In the genomic region with DNA sequence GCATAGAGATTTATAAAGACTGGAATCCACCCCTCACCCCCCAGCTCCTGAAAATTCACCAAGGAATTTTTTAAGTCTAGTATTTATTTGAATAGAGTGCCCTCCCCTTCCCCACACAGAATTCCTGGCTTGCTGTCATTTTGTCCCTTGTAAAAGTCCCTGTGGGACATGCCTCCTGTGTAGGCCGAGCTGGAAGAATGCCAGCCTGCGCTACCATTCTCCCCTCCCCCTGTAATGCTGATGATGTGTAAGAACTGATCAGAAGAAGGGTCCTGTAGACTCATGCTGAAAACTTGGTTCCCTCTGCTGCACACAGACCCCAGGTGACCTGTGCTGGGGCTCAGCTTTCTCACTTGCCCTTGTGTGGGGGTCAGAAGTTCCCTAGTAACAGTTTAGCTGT, we compare ENCODE assay signal across 24 mouse cellular contexts. TPM values are rescaled to one million over a fixed set of nuclear protein-coding genes. Genes with fewer than 3 reads are reported as not detected.
DNase-seq lines count a peak whose midpoint lies in the region; ATAC-seq and TF ChIP-seq lines count a peak whose summit lies in the region.
"Had no signal": no experiment of that assay in that cellular context is flagged by ENCODE, and none has a peak within 500 bp of the region (broad histone marks: within the 10 kb centered on the region; RNA-seq: fewer than 3 reads in every experiment).

No protein-coding gene starts in this region.

- H3K9ac ChIP-seq in forebrain, embryonic 14.5 days (ENCODE audit: low read length) = no peak overlapping the region
- H3K9ac ChIP-seq in forebrain, embryonic 16.5 days (replicated peaks; ENCODE audit: low read depth, low read length) = no peak overlapping the region
- H3K9ac ChIP-seq in kidney, embryonic 16.5 days (replicated peaks; ENCODE audit: low read length) = no peak overlapping the region
- H3K9ac ChIP-seq in lung, embryonic 15.5 days = no peak overlapping the region
- H3K9ac ChIP-seq: embryonic facial prominence, embryonic 13.5 days; forebrain, embryonic 12.5 days; hindbrain, embryonic 12.5 days; liver, embryonic 13.5 days; midbrain, embryonic 15.5 days; neural tube, embryonic 13.5 days had no signal

- peak; percentile 24 for DNase-seq in forebrain, embryonic 14.5 days (ENCODE audit: low spot score)
- no peak for DNase-seq in kidney, adult 9 months
- DNase-seq in lung, postnatal 10 days = no peak
- DNase-seq in brain, embryonic 14.5 days (ENCODE audit: low read depth) = peak; percentile 54
- DNase-seq in spleen, postnatal 36 days (ENCODE audit: low spot score in 2 of 2) = no peak
- DNase-seq: adrenal gland, postnatal 14 days; cerebellum, adult 8-10 months; cerebellum, postnatal 36 days; embryo, embryonic 11 days; gastrocnemius, adult 2 months; heart, postnatal 14 days; liver, embryonic 13.5 days; thymus, postnatal 14 days had no signal

- H3K4me3 ChIP-seq in forebrain, embryonic 14.5 days (ENCODE audit: low read depth, low read length) = no peak overlapping the region
- no peak overlapping the region for H3K4me3 ChIP-seq in forebrain, embryonic 16.5 days (replicated peaks; ENCODE audit: low read length)
- no peak overlapping the region for H3K4me3 ChIP-seq in kidney, embryonic 16.5 days (ENCODE audit: low read length)
- H3K4me3 ChIP-seq in lung, embryonic 15.5 days = no peak overlapping the region
- H3K4me3 ChIP-seq: embryonic facial prominence, embryonic 13.5 days; erythroblast, embryonic 14.5 days; forebrain, embryonic 12.5 days; gastrocnemius, adult 2 months; heart, embryonic 10.5 days; hindbrain, embryonic 12.5 days; liver, embryonic 13.5 days; megakaryocyte, embryonic 14.5 days; midbrain, embryonic 15.5 days; neural tube, embryonic 13.5 days had no signal

- H3K4me1 ChIP-seq in forebrain, embryonic 14.5 days (ENCODE audit: control insufficient read depth, insufficient read depth, low read length) = no peaks in the 10 kb centered on the region
- peaks cover 4% of the 10 kb centered on the region; the same call in 1 of the 2 replicates for H3K4me1 ChIP-seq in forebrain, embryonic 16.5 days (replicated peaks; ENCODE audit: control insufficient read depth, insufficient read depth, low read length)
- peaks cover 15% of the 10 kb centered on the region; the same call in 1 of the 2 replicates for H3K4me1 ChIP-seq in kidney, embryonic 16.5 days (ENCODE audit: insufficient read depth, low read length)
- H3K4me1 ChIP-seq in lung, embryonic 15.5 days = peaks cover 17% of the 10 kb centered on the region
- H3K4me1 ChIP-seq: liver, embryonic 13.5 days; megakaryocyte, embryonic 14.5 days had no signal

- TF ChIP-seq CTCF in brain, embryonic 14.5 days (IDR thresholded peaks at IDR 0.05; ENCODE audit: borderline replicate concordance, extremely low read depth, insufficient read depth, insufficient read length) = no peak

- ATAC-seq in forebrain, embryonic 14.5 days = no peak
- ATAC-seq in forebrain, embryonic 16.5 days = no peak
- peak; percentile 69 for ATAC-seq in kidney, embryonic 16.5 days (ENCODE audit: low FRiP score, low TSS enrichment)
- ATAC-seq in lung, embryonic 15.5 days (ENCODE audit: borderline replicate concordance, extremely low read depth, low FRiP score, low TSS enrichment) = peak; percentile 73; the same call in 1 of the 2 replicates
- ATAC-seq: midbrain, embryonic 15.5 days had no signal

- H3K36me3 ChIP-seq in forebrain, embryonic 14.5 days (ENCODE audit: control insufficient read depth, insufficient read depth, low read length) = no peaks in the 10 kb centered on the region
- H3K36me3 ChIP-seq in forebrain, embryonic 16.5 days (ENCODE audit: control insufficient read depth, insufficient read depth) = no peaks in the 10 kb centered on the region
- H3K36me3 ChIP-seq in kidney, embryonic 16.5 days (ENCODE audit: insufficient read depth, low read length) = peaks cover 9% of the 10 kb centered on the region; the same call in 1 of the 2 replicates
- no peaks in the 10 kb centered on the region for H3K36me3 ChIP-seq in lung, embryonic 15.5 days
- H3K36me3 ChIP-seq: liver, embryonic 13.5 days; midbrain, embryonic 15.5 days; neural tube, embryonic 13.5 days had no signal

- no peak for TF ChIP-seq POLR2A in brain, embryonic 14.5 days (IDR thresholded peaks at IDR 0.05; ENCODE audit: borderline replicate concordance, extremely low read depth, insufficient read depth, insufficient read length, poor library complexity, severe bottlenecking)

- no peaks in the 10 kb centered on the region for H3K27me3 ChIP-seq in forebrain, embryonic 14.5 days (replicated peaks; ENCODE audit: control insufficient read depth, insufficient read depth, low read length)
- H3K27me3 ChIP-seq in forebrain, embryonic 16.5 days (replicated peaks; ENCODE audit: control insufficient read depth, insufficient read depth, low read length) = no peaks in the 10 kb centered on the region
- no peaks in the 10 kb centered on the region for H3K27me3 ChIP-seq in kidney, embryonic 16.5 days (ENCODE audit: insufficient read depth, low read length)
- no peaks in the 10 kb centered on the region for H3K27me3 ChIP-seq in lung, embryonic 15.5 days
- H3K27me3 ChIP-seq: embryonic facial prominence, embryonic 13.5 days; forebrain, embryonic 12.5 days; hindbrain, embryonic 12.5 days; liver, embryonic 13.5 days; megakaryocyte, embryonic 14.5 days; midbrain, embryonic 15.5 days; neural tube, embryonic 13.5 days had no signal

- H3K4me2 ChIP-seq in forebrain, embryonic 14.5 days (ENCODE audit: low read length) = no peak overlapping the region
- no peak overlapping the region for H3K4me2 ChIP-seq in forebrain, embryonic 16.5 days (ENCODE audit: low read length)
- H3K4me2 ChIP-seq in kidney, embryonic 16.5 days (replicated peaks; ENCODE audit: low read depth, low read length) = no peak overlapping the region
- no peak overlapping the region for H3K4me2 ChIP-seq in lung, embryonic 15.5 days
- H3K4me2 ChIP-seq: embryonic facial prominence, embryonic 13.5 days; forebrain, embryonic 12.5 days; hindbrain, embryonic 12.5 days; liver, embryonic 13.5 days; midbrain, embryonic 15.5 days; neural tube, embryonic 13.5 days had no signal

- 58% methylated on average over 2 of the region's 2 CpGs for WGBS in forebrain, embryonic 14.5 days
- WGBS in forebrain, embryonic 16.5 days = 44% methylated on average over 2 of the region's 2 CpGs
- WGBS in kidney, embryonic 16.5 days = 39% methylated on average over 2 of the region's 2 CpGs
- WGBS in lung, embryonic 15.5 days = 23% methylated on average over 2 of the region's 2 CpGs

- H3K27ac ChIP-seq in forebrain, embryonic 14.5 days (ENCODE audit: low read depth, low read length) = no peak overlapping the region
- no peak overlapping the region for H3K27ac ChIP-seq in forebrain, embryonic 16.5 days (ENCODE audit: low read length)
- H3K27ac ChIP-seq in kidney, embryonic 16.5 days (ENCODE audit: low read length) = no peak overlapping the region
- peak overlapping the region; percentile 42; the same call in 1 of the 2 replicates for H3K27ac ChIP-seq in lung, embryonic 15.5 days
- H3K27ac ChIP-seq: embryonic facial prominence, embryonic 13.5 days; forebrain, embryonic 12.5 days; gastrocnemius, adult 2 months; heart, embryonic 10.5 days; hindbrain, embryonic 12.5 days; liver, embryonic 13.5 days; midbrain, embryonic 15.5 days; neural tube, embryonic 13.5 days had no signal

- no peaks in the 10 kb centered on the region for H3K9me3 ChIP-seq in forebrain, embryonic 14.5 days (replicated peaks; ENCODE audit: control insufficient read depth, low read length)
- H3K9me3 ChIP-seq in forebrain, embryonic 16.5 days (ENCODE audit: control insufficient read depth, low read length) = no peaks in the 10 kb centered on the region
- H3K9me3 ChIP-seq in kidney, embryonic 16.5 days (ENCODE audit: low read length) = peaks cover 2% of the 10 kb centered on the region; the same call in 1 of the 2 replicates
- H3K9me3 ChIP-seq in lung, embryonic 15.5 days = no peaks in the 10 kb centered on the region
- H3K9me3 ChIP-seq: embryonic facial prominence, embryonic 13.5 days; forebrain, embryonic 12.5 days; heart, embryonic 10.5 days; liver, embryonic 13.5 days; midbrain, embryonic 15.5 days; neural tube, embryonic 13.5 days had no signal

RNA-seq across cellular contexts. Expression of gene 1500009L16Rik, which starts 37.9 kb away (rescaled TPM):
- 54.0 and 61.5 TPM in 2 replicates for polyA plus RNA-seq in forebrain, embryonic 14.5 days (2014; fragmentation: Nextera tagmentation; extraction: Ambion mirVana)
- polyA plus RNA-seq in forebrain, embryonic 16.5 days (2015; fragmentation: Nextera tagmentation; extraction: Ambion mirVana) = 51.0 and 59.2 TPM in 2 replicates
- 39.8 and 43.5 TPM in 2 replicates for polyA plus RNA-seq in kidney, embryonic 16.5 days (2015; fragmentation: Nextera tagmentation; extraction: Ambion mirVana)
- 43.4 and 44.0 TPM in 2 replicates for polyA plus RNA-seq in lung, embryonic 15.5 days (2015; fragmentation: Nextera tagmentation; extraction: Ambion mirVana)
- 32.4 and 32.6 TPM in 2 replicates for polyA plus RNA-seq in brain, embryonic 14.5 days (2012; rRNA removed)
- polyA plus RNA-seq: erythroblast, embryonic 14.5 days had no signal

Comparison
In these comparisons a context has a peak if more than half of its experiments do, and no peak if none do; other contexts are left out.
1. ATAC-seq: peak in kidney, embryonic 16.5 days (single experiment) and lung, embryonic 15.5 days (single experiment); none in forebrain, embryonic 14.5 days (single experiment) and forebrain, embryonic 16.5 days (single experiment).
2. DNase-seq: peak in forebrain, embryonic 14.5 days (single experiment) and brain, embryonic 14.5 days (single experiment); none in kidney, adult 9 months (single experiment), lung, postnatal 10 days (single experiment) and spleen, postnatal 36 days (0 of 2).